Mouse (Mus musculus): ENCODE measurements around the gene Magi2.

DNA sequence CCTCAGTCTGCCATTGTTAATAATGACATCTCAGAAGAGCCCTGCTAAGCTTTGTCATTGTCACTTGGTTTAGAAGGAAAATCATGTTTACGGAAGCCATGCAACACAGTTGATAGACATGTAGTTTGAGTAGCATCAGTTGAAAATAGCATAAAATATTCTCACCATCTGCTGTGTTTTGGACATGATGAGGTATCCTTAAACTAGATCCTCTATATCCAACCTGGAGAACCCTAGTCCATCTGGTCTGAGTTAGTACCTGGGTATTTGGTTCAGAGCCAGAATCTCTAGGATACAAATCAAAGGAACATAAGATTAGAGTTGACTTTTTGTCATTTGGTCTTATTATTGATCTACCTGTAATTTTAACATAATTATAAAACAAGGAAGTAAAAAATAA lies 385.0 kb downstream of the Magi2 start:
- TF ChIP-seq CTCF (IDR thresholded peaks at IDR 0.05) (no peak), EP300 (IDR thresholded peaks at IDR 0.05) (no peak)

All from lung, postnatal 0 days (tissue).